Mouse (Mus musculus) Patski (cell line): ENCODE results near the gene Gabrd. TPM values are rescaled to one million over a fixed set of nuclear protein-coding genes. Genes with fewer than 3 reads are reported as not detected.

Experiments
- ATAC-seq: fragments of 100-300 bp; one replicate; pipeline ENCODE4 v1.8.0; 2021
- CTCF ChIA-PET: fragments of 350-600 bp; sonication (Branson Sonifier 250); formaldehyde crosslinking; loops from one replicate; lab custom pipeline; 2022; ENCODE audit warnings: inconsistent platforms; lab: Charles Lee
- POLR2A ChIA-PET: fragments of 350-600 bp; sonication (Branson Sonifier 250); formaldehyde crosslinking; loops from one replicate; lab custom pipeline; 2022; ENCODE audit warnings: antibody characterized with exemption, inconsistent platforms; lab: Charles Lee
- DNase-seq: peaks from one replicate; pipeline ENCODE4 v3.0.0-alpha.2; 2011; ENCODE audit warnings: low read depth, low spot score
- H3K27me3 ChIP-seq: fragments of 371-371 bp; one replicate; pipeline ENCODE4 v1.5.1; 2021
- CTCF ChIP-seq: fragments of 100-300 bp; IDR thresholded peaks from one replicate; pipeline ENCODE4 v1.5.1; 2021
- in situ Hi-C: fragments of 300-500 bp; cut with MboI; formaldehyde crosslinking; loops from 3 replicates; pipeline ENCODE4 v1.11.1; 2018; ENCODE audit warnings: low pct_unique_long_range_greater_than_20kb, mixed read lengths
- polyA plus RNA-seq: library from polyadenylated mRNA; unstranded; gene quantifications from one replicate; pipeline ENCODE4 v1.2.3, GENCODE M21; 2021

The Gabrd gene
- polyA plus RNA-seq, 1 experiment from 2014 or later: not detected

GRCm38 (mm10) chr4:155383326-155383725, 14.6 kb downstream of the Gabrd start:
- peaks cover 21% of the 10 kb centered on the region for H3K27me3 ChIP-seq
- ATAC-seq: no peak
- DNase-seq: no peak
- no peak for TF ChIP-seq CTCF
- ChIA-PET POLR2A (no interaction called here), CTCF (no interaction called here)
- in situ Hi-C loops: no loop called here

- peaks cover 21% of the 10 kb centered on the region for H3K27me3 ChIP-seq
- no peak for ATAC-seq
- in situ Hi-C loops: no loop called here
- ChIA-PET POLR2A (no interaction called here), CTCF (interaction anchor here (1.3 kb wide), 1 partner anchor 10 kb away, joined by 3 read pairs; no protein-coding TSS in a partner anchor)
- no peak for DNase-seq
- TF ChIP-seq CTCF: no peak
These were observed 15.2 kb downstream of the Gabrd start for GRCm38 (mm10) chr4:155382752-155383151.

GRCm38 (mm10) chr4:155381974-155382373, 15.9 kb downstream of the Gabrd start:
- CTCF ChIA-PET: interaction anchor here (1.3 kb wide), 1 partner anchor 10 kb away, joined by 3 read pairs; no protein-coding TSS in a partner anchor
- no peak for ATAC-seq
- POLR2A ChIA-PET: no interaction called here
- peaks cover 21% of the 10 kb centered on the region for H3K27me3 ChIP-seq
- in situ Hi-C loops: no loop called here
- no peak for DNase-seq
- no peak for TF ChIP-seq CTCF

- H3K27me3 ChIP-seq: peaks cover 2% of the 10 kb centered on the region
- ChIA-PET CTCF (interaction anchor here (1.0 to 2.0 kb wide), 2 partner anchors 10 to 45 kb away, joined by 3 to 4 read pairs; no protein-coding TSS in a partner anchor), POLR2A (interaction anchor here (0.6 to 1.0 kb wide), 2 partner anchors 93 to 101 kb away, joined by 3 read pairs; no protein-coding TSS in a partner anchor)
- DNase-seq: no peak
- no peak for TF ChIP-seq CTCF
- in situ Hi-C loops: loop anchor here (10.0 kb wide), 1 partner anchor 93 kb away; the partner anchor contains the start of gene Tmem52
- ATAC-seq: no peak
These were observed 25.8 kb downstream of the Gabrd start for GRCm38 (mm10) chr4:155371797-155372735.

GRCm38 (mm10) chr4:155370737-155371715, 26.9 kb downstream of the Gabrd start:
- peak; percentile 56 for DNase-seq
- in situ Hi-C loops: loop anchor here (10.0 kb wide), 1 partner anchor 94 kb away; the partner anchor contains the start of gene Tmem52
- ChIA-PET POLR2A (interaction anchor here (1.0 kb wide), 1 partner anchor 102 kb away, joined by 3 read pairs; no protein-coding TSS in a partner anchor), CTCF (interaction anchor here (2.0 kb wide), 1 partner anchor 46 kb away, joined by 4 read pairs; no protein-coding TSS in a partner anchor)
- peak; percentile 62 for ATAC-seq
- no peak for TF ChIP-seq CTCF
- H3K27me3 ChIP-seq: peaks cover 2% of the 10 kb centered on the region

GRCm38 (mm10) chr4:155368684-155369083, 29.2 kb downstream of the Gabrd start:
- no peak for TF ChIP-seq CTCF
- no peaks in the 10 kb centered on the region for H3K27me3 ChIP-seq
- CTCF ChIA-PET: interaction anchor here (1.0 to 1.3 kb wide), 3 partner anchors 9 to 86 kb away, joined by 3 to 4 read pairs (median 3); no protein-coding TSS in a partner anchor
- ATAC-seq (no peak), DNase-seq (no peak)
- POLR2A ChIA-PET: interaction anchor here (0.7 kb wide), 1 partner anchor 18 kb away, joined by 3 read pairs; no protein-coding TSS in a partner anchor
- in situ Hi-C loops: loop anchor here (5.0 kb wide), 1 partner anchor 199 kb away; no protein-coding TSS in a partner anchor

- POLR2A ChIA-PET: no interaction called here
- no peaks in the 10 kb centered on the region for H3K27me3 ChIP-seq
- ATAC-seq: no peak
- in situ Hi-C loops: loop anchor here (5.0 kb wide), 1 partner anchor 200 kb away; no protein-coding TSS in a partner anchor
- CTCF ChIA-PET: interaction anchor here (1.2 kb wide), 1 partner anchor 10 kb away, joined by 3 read pairs; no protein-coding TSS in a partner anchor
- DNase-seq: no peak
- no peak for TF ChIP-seq CTCF
These were observed 30.2 kb downstream of the Gabrd start for GRCm38 (mm10) chr4:155367739-155368138.

- ATAC-seq (no peak), DNase-seq (no peak)
- ChIA-PET CTCF (no interaction called here), POLR2A (no interaction called here)
- no peaks in the 10 kb centered on the region for H3K27me3 ChIP-seq
- in situ Hi-C loops: loop anchor here (5.0 kb wide), 1 partner anchor 201 kb away; no protein-coding TSS in a partner anchor
- TF ChIP-seq CTCF: no peak
These were observed 31.1 kb downstream of the Gabrd start for GRCm38 (mm10) chr4:155366784-155367183.

GRCm38 (mm10) chr4:155362443-155362842, 35.5 kb downstream of the Gabrd start:
- no peaks in the 10 kb centered on the region for H3K27me3 ChIP-seq
- DNase-seq (no peak), ATAC-seq (no peak)
- ChIA-PET POLR2A (no interaction called here), CTCF (no interaction called here)
- no peak for TF ChIP-seq CTCF
- in situ Hi-C loops: no loop called here
